In the genomic region with DNA sequence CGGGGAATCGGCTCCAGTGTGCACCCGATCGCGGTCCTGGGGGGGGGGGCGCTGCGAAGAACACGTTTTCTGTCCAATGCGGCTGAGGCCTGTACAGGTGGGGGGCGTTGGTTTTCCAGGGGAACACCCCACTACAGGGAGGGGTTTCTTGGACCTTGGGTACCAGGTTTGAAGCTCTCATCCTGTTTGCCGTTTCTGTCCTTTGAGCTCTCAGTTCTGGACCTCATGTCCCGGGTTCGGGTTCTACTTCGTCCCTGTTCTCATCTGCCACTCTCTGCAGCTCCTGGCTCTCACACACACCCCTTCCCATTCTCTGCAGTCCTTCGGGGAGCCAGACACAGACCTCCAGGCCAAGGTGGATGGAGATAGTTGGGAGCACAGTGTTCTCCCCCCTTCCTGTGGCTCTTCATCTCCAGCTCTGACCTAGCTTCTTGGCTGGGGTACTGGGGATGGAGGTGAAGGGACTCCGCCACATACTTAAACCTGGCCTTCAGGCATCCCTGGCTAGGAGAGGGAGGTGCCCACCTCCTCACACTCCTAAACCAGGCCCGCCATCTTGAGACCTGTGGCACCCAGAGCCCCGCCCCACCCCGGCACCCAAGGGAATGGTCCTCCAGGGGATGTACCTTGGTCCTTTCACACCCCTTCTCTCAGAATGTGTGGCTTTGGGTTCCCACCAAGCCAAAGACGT, we compare ENCODE assay signal across 8 mouse cellular contexts. TPM values are rescaled to one million over a fixed set of nuclear protein-coding genes. Genes with fewer than 3 reads are reported as not detected.
DNase-seq lines count a peak whose midpoint lies in the region; ATAC-seq and TF ChIP-seq lines count a peak whose summit lies in the region.

No protein-coding gene starts in this region.

- H3K4me3 ChIP-seq in kidney, embryonic 16.5 days (ENCODE audit: low read length) = peak overlapping the region; percentile 81
- peak overlapping the region; percentile 76 for H3K4me3 ChIP-seq in heart, embryonic 16.5 days (ENCODE audit: low read length)
- H3K4me3 ChIP-seq in macrophage (ENCODE audit: inconsistent target) = peak overlapping the region; percentile 15; the same call in 1 of the 2 replicates

- peak overlapping the region; percentile 94 for H3K4me2 ChIP-seq in kidney, embryonic 16.5 days (replicated peaks; ENCODE audit: low read depth, low read length)
- H3K4me2 ChIP-seq in heart, embryonic 16.5 days (ENCODE audit: low read depth, low read length) = peak overlapping the region; percentile 94

- no peak for TF ChIP-seq POLR2A in brain, embryonic 14.5 days (IDR thresholded peaks at IDR 0.05; ENCODE audit: borderline replicate concordance, extremely low read depth, insufficient read depth, insufficient read length, poor library complexity, severe bottlenecking)

- H3K27ac ChIP-seq in kidney, embryonic 16.5 days (ENCODE audit: low read length) = peak overlapping the region; percentile 89
- H3K27ac ChIP-seq in heart, embryonic 16.5 days (ENCODE audit: low read length) = peak overlapping the region; percentile 88
- H3K27ac ChIP-seq in macrophage = no peak overlapping the region

- H3K27me3 ChIP-seq in kidney, embryonic 16.5 days (ENCODE audit: insufficient read depth, low read length) = no peaks in the 10 kb centered on the region
- no peaks in the 10 kb centered on the region for H3K27me3 ChIP-seq in heart, embryonic 16.5 days (ENCODE audit: control insufficient read depth, insufficient read depth, low read length)

- H3K79me2 ChIP-seq in macrophage (ENCODE audit: inconsistent target) = no peaks in the 10 kb centered on the region

- H3K9me3 ChIP-seq in kidney, embryonic 16.5 days (ENCODE audit: low read length) = no peaks in the 10 kb centered on the region
- no peaks in the 10 kb centered on the region for H3K9me3 ChIP-seq in heart, embryonic 16.5 days (replicated peaks; ENCODE audit: control insufficient read depth, low read length)

- H3K36me3 ChIP-seq in kidney, embryonic 16.5 days (ENCODE audit: insufficient read depth, low read length) = no peaks in the 10 kb centered on the region
- no peaks in the 10 kb centered on the region for H3K36me3 ChIP-seq in heart, embryonic 16.5 days (ENCODE audit: control insufficient read depth, insufficient read depth)
- no peaks in the 10 kb centered on the region for H3K36me3 ChIP-seq in macrophage (ENCODE audit: inconsistent target)

- 3% methylated on average over 18 of the region's 20 CpGs for WGBS in kidney, embryonic 16.5 days
- 3% methylated on average over 20 of the region's 20 CpGs for WGBS in heart, embryonic 16.5 days
- 32% methylated on average over 19 of the region's 20 CpGs for WGBS in macrophage (ENCODE audit: missing documents)

- H3K9ac ChIP-seq in kidney, embryonic 16.5 days (replicated peaks; ENCODE audit: low read length) = peak overlapping the region; percentile 80
- H3K9ac ChIP-seq in heart, embryonic 16.5 days (ENCODE audit: low read length) = peak overlapping the region; percentile 90

- ATAC-seq in kidney, embryonic 16.5 days (ENCODE audit: low FRiP score, low TSS enrichment) = peak; percentile 5; the same call in 1 of the 2 replicates
- peak; percentile 1; the same call in 1 of the 2 replicates for ATAC-seq in heart, embryonic 16.5 days (replicated peaks; ENCODE audit: extremely low read depth, insufficient read depth, low FRiP score)

- H3K4me1 ChIP-seq in kidney, embryonic 16.5 days (ENCODE audit: insufficient read depth, low read length) = peaks cover 84% of the 10 kb centered on the region
- peaks cover 62% of the 10 kb centered on the region for H3K4me1 ChIP-seq in heart, embryonic 16.5 days (ENCODE audit: control insufficient read depth, insufficient read depth, low read length)

- DNase-seq in kidney, postnatal 14 days = no peak
- DNase-seq in brain, embryonic 14.5 days (ENCODE audit: low read depth) = peak; percentile 62
- DNase-seq in natural killer cell, adult 2 months (ENCODE audit: low spot score in 2 of 2) = no peak
- DNase-seq in right cerebral cortex, adult 18-20 months = no peak
- DNase-seq in adrenal gland, postnatal 4 days (ENCODE audit: low spot score in 2 of 2) = no peak

- no peak for TF ChIP-seq CTCF in brain, embryonic 14.5 days (IDR thresholded peaks at IDR 0.05; ENCODE audit: borderline replicate concordance, extremely low read depth, insufficient read depth, insufficient read length)

RNA-seq across cellular contexts. Expression of a gene that starts 1.1 kb away (rescaled TPM):
- 119 and 136 TPM in 2 replicates for polyA plus RNA-seq in kidney, embryonic 16.5 days (2015; fragmentation: Nextera tagmentation; extraction: Ambion mirVana)
- 607 and 743 TPM in 2 replicates for polyA plus RNA-seq in brain, embryonic 14.5 days (2012; rRNA removed)
- 64.8 and 69.9 TPM in 2 replicates for polyA plus RNA-seq in heart, embryonic 16.5 days (2015; fragmentation: Nextera tagmentation; extraction: Ambion mirVana)
- total RNA-seq in macrophage (2018; cell fraction: chromatin; rRNA removed) = 10 to 100 TPM in 12 of 26 experiments, 1 to 10 TPM in 14; 1.6 to 28.3 (median 8.9) TPM
- 1 to 10 TPM; 1.3 to 7.8 (median 3.1) TPM for total RNA-seq in macrophage (2018; cell fraction: cytosol; rRNA removed)
- total RNA-seq in macrophage (2018; cell fraction: nucleus; rRNA removed) = 1 to 10 TPM in 25 of 26 experiments, not detected in 1; 1.2 to 8.9 (median 2.7) TPM
- 2.8 to 4.6 TPM (median 4.5 TPM) in 3 replicates for polyA plus RNA-seq in macrophage (2018)
- total RNA-seq in adrenal gland, postnatal 4 days (2021) = 10 to 100 TPM; 59.5 to 63.8 TPM

RNA-seq across cellular contexts. Expression of a gene that starts 6.7 kb away (rescaled TPM):
- 68.8 and 70.3 TPM in 2 replicates for polyA plus RNA-seq in kidney, embryonic 16.5 days (2015; fragmentation: Nextera tagmentation; extraction: Ambion mirVana)
- 59.1 and 68.9 TPM in 2 replicates for polyA plus RNA-seq in brain, embryonic 14.5 days (2012; rRNA removed)
- polyA plus RNA-seq in heart, embryonic 16.5 days (2015; fragmentation: Nextera tagmentation; extraction: Ambion mirVana) = 60.5 and 61.0 TPM in 2 replicates
- 1 to 10 TPM in 20 of 26 experiments, under 1 TPM in 1, not detected in 5; 0.98 to 8.7 (median 2.8) TPM for total RNA-seq in macrophage (2018; cell fraction: chromatin; rRNA removed)
- total RNA-seq in macrophage (2018; cell fraction: cytosol; rRNA removed) = 1 to 10 TPM; 1.5 to 9.6 (median 3.8) TPM
- total RNA-seq in macrophage (2018; cell fraction: nucleus; rRNA removed) = 10 to 100 TPM in 1 of 26 experiments, 1 to 10 TPM in 24, under 1 TPM in 1; 0.67 to 11.0 (median 2.1) TPM
- 3.5 to 10.0 TPM (median 5.9 TPM) in 3 replicates for polyA plus RNA-seq in macrophage (2018)
- 10 to 100 TPM; 29.8 to 30.2 TPM for total RNA-seq in adrenal gland, postnatal 4 days (2021)

RNA-seq across cellular contexts. Expression of a gene that starts 7.0 kb away (rescaled TPM):
- polyA plus RNA-seq in kidney, embryonic 16.5 days (2015; fragmentation: Nextera tagmentation; extraction: Ambion mirVana) = 45.5 and 48.3 TPM in 2 replicates
- polyA plus RNA-seq in brain, embryonic 14.5 days (2012; rRNA removed) = 12.8 and 20.4 TPM in 2 replicates
- 10.0 and 10.7 TPM in 2 replicates for polyA plus RNA-seq in heart, embryonic 16.5 days (2015; fragmentation: Nextera tagmentation; extraction: Ambion mirVana)
- 10 to 100 TPM in 4 of 26 experiments, 1 to 10 TPM in 21, under 1 TPM in 1; 0.99 to 13.3 (median 3.2) TPM for total RNA-seq in macrophage (2018; cell fraction: chromatin; rRNA removed)
- total RNA-seq in macrophage (2018; cell fraction: cytosol; rRNA removed) = 10 to 100 TPM in 12 of 26 experiments, 1 to 10 TPM in 14; 6.7 to 20.3 (median 9.4) TPM
- 10 to 100 TPM in 4 of 26 experiments, 1 to 10 TPM in 22; 1.7 to 23.4 (median 4.4) TPM for total RNA-seq in macrophage (2018; cell fraction: nucleus; rRNA removed)
- 10.0 to 22.7 TPM (median 15.4 TPM) in 3 replicates for polyA plus RNA-seq in macrophage (2018)
- total RNA-seq in adrenal gland, postnatal 4 days (2021) = 10 to 100 TPM; 43.5 to 44.1 TPM

RNA-seq across cellular contexts. Expression of a gene that starts 11.5 kb away (rescaled TPM):
- polyA plus RNA-seq in kidney, embryonic 16.5 days (2015; fragmentation: Nextera tagmentation; extraction: Ambion mirVana) = 0.31 and 0.41 TPM in 2 replicates
- 0.35 and 0.52 TPM in 2 replicates for polyA plus RNA-seq in brain, embryonic 14.5 days (2012; rRNA removed)
- 0.13 and 0.16 TPM in 2 replicates for polyA plus RNA-seq in heart, embryonic 16.5 days (2015; fragmentation: Nextera tagmentation; extraction: Ambion mirVana)
- under 1 TPM in 12 of 26 experiments, not detected in 14; 0.29 to 0.97 (median 0.66) TPM for total RNA-seq in macrophage (2018; cell fraction: chromatin; rRNA removed)
- total RNA-seq in macrophage (2018; cell fraction: cytosol; rRNA removed) = under 1 TPM in 1 of 26 experiments, not detected in 25; 0.07 TPM
- under 1 TPM in 10 of 26 experiments, not detected in 16; 0.22 to 0.55 (median 0.35) TPM for total RNA-seq in macrophage (2018; cell fraction: nucleus; rRNA removed)
- not detected in 3 replicates for polyA plus RNA-seq in macrophage (2018)
- under 1 TPM; 0.40 to 0.67 TPM for total RNA-seq in adrenal gland, postnatal 4 days (2021)

RNA-seq across cellular contexts. Expression of a gene that starts 16.1 kb away (rescaled TPM):
- polyA plus RNA-seq in kidney, embryonic 16.5 days (2015; fragmentation: Nextera tagmentation; extraction: Ambion mirVana) = 59.1 and 62.4 TPM in 2 replicates
- 14.9 and 15.7 TPM in 2 replicates for polyA plus RNA-seq in brain, embryonic 14.5 days (2012; rRNA removed)
- polyA plus RNA-seq in heart, embryonic 16.5 days (2015; fragmentation: Nextera tagmentation; extraction: Ambion mirVana) = 27.5 and 27.8 TPM in 2 replicates
- total RNA-seq in macrophage (2018; cell fraction: chromatin; rRNA removed) = 1 to 10 TPM in 24 of 26 experiments, under 1 TPM in 2; 0.78 to 7.7 (median 2.6) TPM
- 1 to 10 TPM in 24 of 26 experiments, under 1 TPM in 2; 0.88 to 6.0 (median 2.2) TPM for total RNA-seq in macrophage (2018; cell fraction: cytosol; rRNA removed)
- total RNA-seq in macrophage (2018; cell fraction: nucleus; rRNA removed) = 1 to 10 TPM in 23 of 26 experiments, under 1 TPM in 2, not detected in 1; 0.67 to 7.6 (median 2.2) TPM
- 2.5 to 5.7 TPM (median 2.6 TPM) in 3 replicates for polyA plus RNA-seq in macrophage (2018)
- total RNA-seq in adrenal gland, postnatal 4 days (2021) = 10 to 100 TPM; 23.1 to 23.4 TPM

Comparison
In these comparisons a context has a peak if more than half of its experiments do, and no peak if none do; other contexts are left out.
1. H3K4me3 ChIP-seq: peak in every context shown above with its lines; median percentile 81 in kidney, embryonic 16.5 days; 76 in heart, embryonic 16.5 days; 15 in macrophage.
2. RNA of a gene that starts 1.1 kb away (polyA plus RNA-seq): 607 to 743 TPM in brain, embryonic 14.5 days, 119 to 136 TPM in kidney, embryonic 16.5 days and 64.8 to 69.9 TPM in heart, embryonic 16.5 days; 2.8 to 4.6 TPM in macrophage; every median in the first group is over 10 times any median in the second.